Mouse (Mus musculus) limb, embryonic 10.5 days (tissue): Measurements from ENCODE around the gene Efna1. TPM values are rescaled to one million over a fixed set of nuclear protein-coding genes. Genes with fewer than 3 reads are reported as not detected.

ENCODE experiments used
- DNase-seq: peaks from one replicate; pipeline ENCODE4 v3.0.0-alpha.2; 2017; ENCODE audit warnings: low spot score
- H3K27ac ChIP-seq: fragments of 300-500 bp; sonication (generic); 2 replicates; pipeline ENCODE4 v1.5.1; 2016; ENCODE audit warnings: mild to moderate bottlenecking
- H3K27me3 ChIP-seq: fragments of 300-500 bp; sonication (generic); 2 replicates; pipeline ENCODE4 v1.6.1; 2016; ENCODE audit warnings: low read depth, mild to moderate bottlenecking; ENCODE audit not compliant: poor library complexity, severe bottlenecking
- H3K36me3 ChIP-seq: fragments of 300-500 bp; sonication (generic); 2 replicates; pipeline ENCODE4 v1.6.1; 2016; ENCODE audit warnings: mild to moderate bottlenecking, moderate library complexity
- H3K4me1 ChIP-seq: fragments of 300-500 bp; sonication (generic); 2 replicates; pipeline ENCODE4 v1.6.1; 2016
- H3K4me3 ChIP-seq: fragments of 300-500 bp; sonication (generic); 2 replicates; pipeline ENCODE4 v1.5.1; 2016; ENCODE audit warnings: mild to moderate bottlenecking, moderate library complexity
- H3K9me3 ChIP-seq: fragments of 300-500 bp; sonication (generic); replicated peaks from 2 replicates; pipeline ENCODE4 v1.6.1; 2016; ENCODE audit warnings: mild to moderate bottlenecking
- WGBS: fragments of 180-500 bp; shearing (Covaris S2); methylation state at CpG from one replicate; pipeline ENCODE4 v1.1.7; 2016; 5-methylcytosine and 5-hydroxymethylcytosine counted together
- microRNA counts: library from miRNA; unstranded; fragments of <30 nt; microRNA quantifications from one replicate; lab custom pipeline; 2017
- microRNA-seq: library from miRNA; unstranded; fragments of <30 nt; microRNA quantifications from one replicate; pipeline ENCODE4, GENCODE M21; 2017
- polyA plus RNA-seq: library from polyadenylated mRNA; unstranded; fragments of >200 nt; fragmentation: Nextera tagmentation; extraction: Ambion mirVana; gene quantifications from 2 replicates; pipeline ENCODE4 v1.2.1, GENCODE M21; 2016

The Efna1 gene
- polyA plus RNA-seq, 1 experiment from 2014 or later, result 36.8 TPM

GRCm38 (mm10) chr3:89228180-89228549 is 52.8 kb downstream of the Efna1 start:
- Histone ChIP-seq H3K4me3 (peak overlapping the region; percentile 66), H3K27ac (peak overlapping the region; percentile 87), H3K4me1 (peaks cover 50% of the 10 kb centered on the region), H3K36me3 (peaks cover 23% of the 10 kb centered on the region), H3K9me3 (no peaks in the 10 kb centered on the region), H3K27me3 (peaks cover 66% of the 10 kb centered on the region)
- peak; percentile 95 for DNase-seq
- WGBS, result 0% methylated on average over 20 of the region's 20 CpGs

DNA sequence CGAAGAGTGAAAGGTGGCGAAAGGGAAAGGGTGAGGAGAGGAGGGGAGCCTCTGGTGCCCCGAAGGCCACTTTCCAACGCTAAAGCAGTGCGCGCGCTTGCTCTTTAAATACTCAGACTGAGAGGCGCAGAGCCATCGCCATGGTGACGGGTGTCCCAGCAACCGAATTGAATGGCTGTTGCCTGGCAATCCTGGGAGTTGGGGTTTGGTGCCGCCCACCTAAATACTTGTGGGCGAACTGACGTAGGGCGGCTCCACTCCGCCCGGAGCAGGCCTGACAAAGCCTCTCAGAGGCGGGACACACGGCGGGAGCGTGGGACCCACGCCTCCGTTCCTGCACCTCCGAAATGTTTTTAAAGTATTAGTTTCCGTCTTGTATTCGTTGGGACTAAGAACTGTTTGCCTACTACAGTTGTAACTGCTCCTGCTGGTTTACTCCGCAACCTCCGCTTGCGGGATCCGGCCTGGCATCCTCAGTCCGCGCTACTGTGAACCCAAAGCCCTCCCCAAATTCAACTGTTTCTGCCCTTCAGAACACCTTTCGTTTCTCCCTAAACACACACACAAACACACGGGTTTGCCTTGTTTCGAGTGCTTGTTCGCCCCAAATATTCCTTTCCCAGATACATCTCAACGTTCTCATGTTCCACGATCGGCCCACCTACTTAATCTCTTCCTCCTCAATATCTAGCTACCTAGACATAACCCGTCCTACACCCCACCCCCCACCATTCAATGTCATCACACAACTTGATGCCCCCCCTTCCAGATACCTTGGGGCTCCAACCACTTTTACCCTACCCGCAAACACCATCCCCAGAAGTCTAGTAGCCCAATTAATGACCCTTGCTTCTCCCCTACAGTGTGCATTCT is 53.4 kb downstream of the Efna1 start:
- Histone ChIP-seq H3K36me3 (peaks cover 27% of the 10 kb centered on the region), H3K4me3 (peak overlapping the region; percentile 66), H3K27me3 (peaks cover 61% of the 10 kb centered on the region), H3K27ac (peak overlapping the region; percentile 87), H3K4me1 (peaks cover 50% of the 10 kb centered on the region), H3K9me3 (no peaks in the 10 kb centered on the region)
- 4% methylated on average over 41 of the region's 41 CpGs for WGBS
- peak; percentile 93 for DNase-seq

GRCm38 (mm10) chr3:89226900-89227299 is 54.0 kb downstream of the Efna1 start, which contains the start of gene Mtx1:
Gene Mtx1, minus strand, starts transcription at chr3:89227088.
- H3K9me3 ChIP-seq, result no peaks in the 10 kb centered on the region
- peaks cover 30% of the 10 kb centered on the region for H3K36me3 ChIP-seq
- under 1% methylated on average over 21 of the region's 21 CpGs for WGBS
- peaks cover 60% of the 10 kb centered on the region for H3K27me3 ChIP-seq
- peaks cover 45% of the 10 kb centered on the region for H3K4me1 ChIP-seq
- H3K27ac ChIP-seq, result peak within 1 kb of the TSS; percentile 87
- no peak for DNase-seq
- peak within 1 kb of the TSS; percentile 66 for H3K4me3 ChIP-seq

- 15% methylated on average over 11 of the region's 11 CpGs for WGBS
- Histone ChIP-seq H3K27me3 (peaks cover 54% of the 10 kb centered on the region), H3K4me3 (peak overlapping the region; percentile 66), H3K27ac (peak overlapping the region; percentile 87), H3K9me3 (no peaks in the 10 kb centered on the region), H3K36me3 (peaks cover 35% of the 10 kb centered on the region), H3K4me1 (peaks cover 44% of the 10 kb centered on the region)
- no peak for DNase-seq
Measured at GRCm38 (mm10) chr3:89226361-89226760, 54.6 kb downstream of the Efna1 start.

DNA sequence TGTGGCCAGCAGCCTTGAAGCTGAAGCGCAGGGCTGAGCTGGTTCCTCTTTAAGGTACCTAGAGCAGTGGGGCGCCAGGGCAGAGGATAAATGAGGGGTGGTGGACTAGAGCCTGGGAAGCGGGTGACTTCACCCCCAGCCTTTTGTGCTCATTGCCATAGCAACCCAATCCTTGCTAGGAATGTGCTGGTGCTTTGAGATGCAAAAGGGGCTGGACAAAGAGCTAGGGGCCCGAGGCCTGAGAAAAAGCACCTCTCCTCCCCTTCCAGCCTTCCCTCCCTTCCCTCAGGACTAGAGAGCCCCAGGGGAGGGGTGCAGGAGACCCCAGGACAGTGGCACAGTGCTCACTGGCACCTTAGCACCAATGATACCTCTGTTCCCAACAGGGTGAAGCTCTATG is 55.0 kb downstream of the Efna1 start:
- WGBS, result 36% methylated on average over 4 of the region's 4 CpGs
- DNase-seq, result no peak
- Histone ChIP-seq H3K4me1 (peaks cover 48% of the 10 kb centered on the region), H3K27ac (peak overlapping the region; percentile 87), H3K9me3 (no peaks in the 10 kb centered on the region), H3K27me3 (peaks cover 50% of the 10 kb centered on the region), H3K4me3 (peak overlapping the region; percentile 66), H3K36me3 (peaks cover 40% of the 10 kb centered on the region)

GRCm38 (mm10) chr3:89225321-89225815 is 55.6 kb downstream of the Efna1 start:
- H3K4me3 ChIP-seq, result peak overlapping the region; percentile 66
- peaks cover 50% of the 10 kb centered on the region for H3K4me1 ChIP-seq
- no peaks in the 10 kb centered on the region for H3K9me3 ChIP-seq
- DNase-seq, result no peak
- H3K36me3 ChIP-seq, result peaks cover 40% of the 10 kb centered on the region
- WGBS, result 54% methylated on average over 12 of the region's 12 CpGs
- peaks cover 45% of the 10 kb centered on the region for H3K27me3 ChIP-seq
- H3K27ac ChIP-seq, result peak overlapping the region; percentile 87; the same call in 1 of the 2 replicates

DNA sequence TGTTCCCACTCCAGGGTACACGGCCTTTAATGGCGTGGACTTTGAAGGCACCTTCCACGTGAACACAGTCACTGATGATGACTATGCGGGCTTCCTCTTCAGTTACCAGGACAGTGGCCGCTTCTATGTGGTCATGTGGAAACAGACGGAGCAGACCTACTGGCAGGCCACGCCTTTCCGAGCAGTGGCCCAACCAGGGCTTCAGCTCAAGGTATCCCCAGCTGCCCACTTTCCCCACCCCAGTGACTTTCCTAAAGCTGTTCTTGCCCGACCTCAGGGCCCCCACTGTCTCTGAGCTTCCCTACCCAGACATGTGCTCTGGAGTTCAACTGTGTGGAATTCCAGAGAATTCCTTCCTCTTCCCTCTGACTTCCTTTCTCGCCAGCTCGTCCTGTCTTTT is 56.1 kb downstream of the Efna1 start:
- no peak overlapping the region for H3K27ac ChIP-seq
- H3K9me3 ChIP-seq, result no peaks in the 10 kb centered on the region
- WGBS, result 81% methylated on average over 11 of the region's 11 CpGs
- DNase-seq, result no peak
- H3K4me3 ChIP-seq, result no peak overlapping the region
- peaks cover 40% of the 10 kb centered on the region for H3K36me3 ChIP-seq
- peaks cover 39% of the 10 kb centered on the region for H3K27me3 ChIP-seq
- H3K4me1 ChIP-seq, result peaks cover 52% of the 10 kb centered on the region

MicroRNA genes within 50 kb of the gene (microRNA counts, 519-probe panel; counts per million panel counts)
- microRNA mmu-miR-92b (lab: Ali Mortazavi, UCI), result 684 counts per million, percentile 72 among the panel's probes with 10 or more counts

Small RNA genes lying within 50 kb of the gene (microRNA-seq; reads per million reads assigned to microRNA genes)
- gene Mir92b, result 540 reads per million, percentile 67 among the genes with 10 or more reads in this experiment

Other genes with a start within 250 kb of the Efna1 start
- gene Rusc1, start 187.8 kb downstream of the Efna1 start, polyA plus RNA-seq, result 9.4 and 13.3 TPM in 2 replicates
- gene Gm43738, start 180.0 kb downstream of the Efna1 start, polyA plus RNA-seq, result 0.09 TPM in 1 of 2 replicates, not detected in the other
- gene Fdps, start 179.2 kb downstream of the Efna1 start, polyA plus RNA-seq, result 361 and 405 TPM in 2 replicates
- 3.6 and 4.4 TPM in 2 replicates for gene Pklr, start 145.0 kb downstream of the Efna1 start, polyA plus RNA-seq
- gene Hcn3, start 120.9 kb downstream of the Efna1 start, polyA plus RNA-seq, result 1.3 and 1.6 TPM in 2 replicates
- gene Clk2, start 116.3 kb downstream of the Efna1 start, polyA plus RNA-seq, result 40.1 and 44.8 TPM in 2 replicates
- 115 and 119 TPM in 2 replicates for gene Scamp3, start 103.7 kb downstream of the Efna1 start, polyA plus RNA-seq
- 32.2 and 35.0 TPM in 2 replicates for gene Fam189b, start 98.0 kb downstream of the Efna1 start, polyA plus RNA-seq
- gene Gba, start 78.2 kb downstream of the Efna1 start, polyA plus RNA-seq, result 34.8 and 34.9 TPM in 2 replicates
- 12.2 and 26.8 TPM in 2 replicates for gene Thbs3, start 66.0 kb downstream of the Efna1 start, polyA plus RNA-seq
- gene Mtx1, start 54.1 kb downstream of the Efna1 start, polyA plus RNA-seq, result 250 and 265 TPM in 2 replicates
- gene Muc1, start 52.1 kb downstream of the Efna1 start, polyA plus RNA-seq, result 0.24 and 0.74 TPM in 2 replicates
- 272 and 282 TPM in 2 replicates for gene Krtcap2, start 35.2 kb downstream of the Efna1 start, polyA plus RNA-seq
- gene Trim46, start 34.8 kb downstream of the Efna1 start, polyA plus RNA-seq, result 3.4 and 6.1 TPM in 2 replicates
- 82.5 and 84.0 TPM in 2 replicates for gene Dpm3, start 21.8 kb downstream of the Efna1 start, polyA plus RNA-seq
- gene Slc50a1, start 10.6 kb downstream of the Efna1 start, polyA plus RNA-seq, result 33.2 and 41.3 TPM in 2 replicates
- 13.2 and 18.4 TPM in 2 replicates for gene Efna3, start 41.8 kb upstream of the Efna1 start, polyA plus RNA-seq
- gene Efna4, start 56.9 kb upstream of the Efna1 start, polyA plus RNA-seq, result 47.4 and 53.4 TPM in 2 replicates
- gene Adam15, start 68.9 kb upstream of the Efna1 start, polyA plus RNA-seq, result 29.4 TPM in 2 replicates
- gene Dcst2, start 80.8 kb upstream of the Efna1 start, polyA plus RNA-seq, result 0.24 TPM in 1 of 2 replicates, not detected in the other
- gene Dcst1, start 84.1 kb upstream of the Efna1 start, polyA plus RNA-seq, result 0.25 and 0.30 TPM in 2 replicates
- 0.38 and 0.49 TPM in 2 replicates for gene Zbtb7b, start 113.6 kb upstream of the Efna1 start, polyA plus RNA-seq
- gene Lenep, start 121.7 kb upstream of the Efna1 start, polyA plus RNA-seq, result 0.26 TPM in 1 of 2 replicates, not detected in the other
- gene Flad1, start 130.7 kb upstream of the Efna1 start, polyA plus RNA-seq, result 22.2 and 26.1 TPM in 2 replicates
- 898 and 922 TPM in 2 replicates for gene Cks1b, start 137.2 kb upstream of the Efna1 start, polyA plus RNA-seq
- 82.6 and 96.2 TPM in 2 replicates for gene Shc1, start 137.3 kb upstream of the Efna1 start, polyA plus RNA-seq
- gene Pygo2, start 149.1 kb upstream of the Efna1 start, polyA plus RNA-seq, result 50.7 and 53.5 TPM in 2 replicates
- 13.0 and 19.2 TPM in 2 replicates for gene Pbxip1, start 155.6 kb upstream of the Efna1 start, polyA plus RNA-seq
- gene Pmvk, start 173.4 kb upstream of the Efna1 start, polyA plus RNA-seq, result 63.6 and 65.9 TPM in 2 replicates
- gene Kcnn3, start 239.0 kb upstream of the Efna1 start, polyA plus RNA-seq, result 0.43 and 0.74 TPM in 2 replicates